Mouse (Mus musculus): ENCODE data around the gene Rreb1. TPM values are rescaled to one million over a fixed set of nuclear protein-coding genes. Genes with fewer than 3 reads are reported as not detected.

Gene Rreb1
- polyA plus RNA-seq, 1 experiment from 2014 or later: 4.8 TPM

DNA sequence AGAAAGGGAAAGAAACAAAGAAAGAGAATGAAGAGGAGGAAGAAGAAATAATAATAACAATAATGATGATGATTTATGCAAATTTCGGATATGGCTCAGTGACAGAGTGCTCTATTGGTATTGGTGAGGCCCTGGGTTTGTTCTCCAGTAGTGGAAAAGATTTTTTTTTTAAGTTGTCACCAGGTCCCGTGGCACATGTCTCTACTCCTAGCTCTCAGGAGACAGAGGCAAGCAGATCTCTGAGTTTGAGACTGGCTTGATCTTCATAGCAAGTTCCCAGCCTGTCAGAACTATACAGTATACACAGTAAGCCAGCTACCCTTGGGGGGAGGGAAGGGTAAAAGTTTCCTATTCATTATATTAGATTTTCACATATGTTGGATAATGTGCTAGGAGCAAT, 3.4 kb downstream of the Rreb1 start:
- no peak for DNase-seq
- Histone ChIP-seq H3K27ac (no peak overlapping the region), H3K9ac (no peak overlapping the region), H3K36me3 (no peaks in the 10 kb centered on the region), H3K9me3 (replicated peaks) (no peaks in the 10 kb centered on the region), H3K4me1 (replicated peaks) (peaks cover 38% of the 10 kb centered on the region), H3K27me3 (peaks cover 25% of the 10 kb centered on the region), H3K4me3 (replicated peaks) (no peak overlapping the region), H3K4me2 (no peak overlapping the region)
- ATAC-seq (ENCODE audit: low read depth): no peak
- WGBS (ENCODE audit: insufficient replicate concordance): 60% methylated on average over 2 of the region's 2 CpGs

DNA sequence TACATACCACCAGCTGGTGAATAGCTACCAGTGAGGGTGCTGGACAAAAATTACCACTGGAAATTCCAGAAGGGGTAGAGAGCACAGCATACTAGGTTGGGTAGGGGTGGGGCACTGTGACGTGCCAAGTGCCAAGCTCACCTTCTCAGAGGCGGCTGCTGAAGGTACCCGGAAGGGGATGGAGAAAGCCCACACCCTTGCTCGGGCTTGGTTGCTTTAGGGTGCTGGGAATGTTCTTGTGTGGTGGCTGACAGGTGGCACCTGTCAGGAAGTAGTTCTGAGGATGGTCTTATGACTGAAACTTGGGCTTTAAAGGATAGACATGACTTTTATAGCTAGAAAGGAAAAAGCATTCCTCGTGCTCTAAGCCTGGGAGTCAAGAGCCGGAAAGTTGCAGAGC, 3.9 kb downstream of the Rreb1 start:
- H3K4me3 ChIP-seq (replicated peaks): no peak overlapping the region
- no peak overlapping the region for H3K27ac ChIP-seq
- DNase-seq: no peak
- H3K4me2 ChIP-seq: no peak overlapping the region
- no peak for ATAC-seq (ENCODE audit: low read depth)
- no peaks in the 10 kb centered on the region for H3K36me3 ChIP-seq
- H3K4me1 ChIP-seq (replicated peaks): peaks cover 36% of the 10 kb centered on the region
- H3K9ac ChIP-seq: no peak overlapping the region
- peaks cover 25% of the 10 kb centered on the region for H3K27me3 ChIP-seq
- WGBS (ENCODE audit: insufficient replicate concordance): 75% methylated on average over 6 of the region's 6 CpGs
- no peaks in the 10 kb centered on the region for H3K9me3 ChIP-seq (replicated peaks)

GRCm38 (mm10) chr13:37783676-37784075, 5.5 kb downstream of the Rreb1 start:
- 72% methylated on average over 6 of the region's 6 CpGs for WGBS (ENCODE audit: insufficient replicate concordance)
- Histone ChIP-seq H3K36me3 (no peaks in the 10 kb centered on the region), H3K27ac (no peak overlapping the region), H3K9me3 (replicated peaks) (no peaks in the 10 kb centered on the region), H3K4me1 (replicated peaks) (peaks cover 21% of the 10 kb centered on the region), H3K27me3 (peaks cover 10% of the 10 kb centered on the region), H3K4me3 (replicated peaks) (no peak overlapping the region), H3K9ac (no peak overlapping the region), H3K4me2 (no peak overlapping the region)
- DNase-seq (no peak), ATAC-seq (ENCODE audit: low read depth) (no peak)

- no peaks in the 10 kb centered on the region for H3K9me3 ChIP-seq (replicated peaks)
- 41% methylated on average over 7 of the region's 7 CpGs for WGBS (ENCODE audit: insufficient replicate concordance)
- H3K4me3 ChIP-seq (replicated peaks): no peak overlapping the region
- H3K4me1 ChIP-seq (replicated peaks): peaks cover 15% of the 10 kb centered on the region
- no peak overlapping the region for H3K27ac ChIP-seq
- ATAC-seq (ENCODE audit: low read depth) (peak; percentile 31; the same call in 1 of the 2 replicates), DNase-seq (no peak)
- no peak overlapping the region for H3K9ac ChIP-seq
- peaks cover 5% of the 10 kb centered on the region for H3K27me3 ChIP-seq
- H3K36me3 ChIP-seq: no peaks in the 10 kb centered on the region
- H3K4me2 ChIP-seq: no peak overlapping the region
Measured at GRCm38 (mm10) chr13:37784226-37784625, 6.0 kb downstream of the Rreb1 start.

- Histone ChIP-seq H3K4me1 (replicated peaks) (no peaks in the 10 kb centered on the region; the same call in none of the 2 replicates), H3K36me3 (no peaks in the 10 kb centered on the region), H3K27me3 (no peaks in the 10 kb centered on the region), H3K9me3 (replicated peaks) (no peaks in the 10 kb centered on the region), H3K4me2 (no peak overlapping the region), H3K27ac (no peak overlapping the region), H3K4me3 (replicated peaks) (no peak overlapping the region), H3K9ac (no peak overlapping the region)
- ATAC-seq (ENCODE audit: low read depth): no peak
- DNase-seq: no peak
- 79% methylated on average over 11 of the region's 11 CpGs for WGBS (ENCODE audit: insufficient replicate concordance)
Measured at GRCm38 (mm10) chr13:37792739-37793336, 14.6 kb downstream of the Rreb1 start.

DNA sequence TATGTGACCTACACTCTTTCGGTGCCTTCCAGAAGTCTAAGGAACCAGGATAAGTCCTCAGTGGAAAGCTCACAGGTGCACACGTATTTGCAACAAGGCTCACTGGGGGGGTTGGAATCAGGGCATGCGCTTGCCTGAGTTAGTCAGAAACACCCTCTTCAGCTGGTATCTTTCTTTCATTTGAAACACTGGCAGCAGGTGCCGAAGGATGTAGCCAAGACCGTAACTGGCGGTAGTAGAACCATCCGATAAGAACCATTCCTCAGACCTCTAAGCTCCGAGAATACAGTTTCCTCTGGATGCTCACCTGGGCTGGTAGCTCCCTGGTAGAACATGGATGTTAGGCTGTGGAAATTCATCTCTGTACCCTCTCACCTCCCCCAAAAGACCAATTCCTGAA, 20.6 kb downstream of the Rreb1 start:
- no peak for DNase-seq
- no peak overlapping the region for H3K27ac ChIP-seq
- H3K4me3 ChIP-seq (replicated peaks): no peak overlapping the region
- no peak for ATAC-seq (ENCODE audit: low read depth)
- no peak overlapping the region for H3K4me2 ChIP-seq
- no peaks in the 10 kb centered on the region for H3K9me3 ChIP-seq (replicated peaks)
- H3K9ac ChIP-seq: no peak overlapping the region
- 89% methylated on average over 8 of the region's 8 CpGs for WGBS (ENCODE audit: insufficient replicate concordance)
- H3K4me1 ChIP-seq (replicated peaks): peaks cover 35% of the 10 kb centered on the region
- no peaks in the 10 kb centered on the region for H3K27me3 ChIP-seq
- H3K36me3 ChIP-seq: no peaks in the 10 kb centered on the region

GRCm38 (mm10) chr13:37799413-37799812, 21.2 kb downstream of the Rreb1 start:
- no peak for DNase-seq
- no peaks in the 10 kb centered on the region for H3K36me3 ChIP-seq
- H3K4me2 ChIP-seq: no peak overlapping the region
- H3K9ac ChIP-seq: no peak overlapping the region; the same call in 1 of the 2 replicates
- H3K27me3 ChIP-seq: no peaks in the 10 kb centered on the region
- peaks cover 36% of the 10 kb centered on the region for H3K4me1 ChIP-seq (replicated peaks)
- WGBS (ENCODE audit: insufficient replicate concordance): 72% methylated on average over 9 of the region's 9 CpGs
- no peak overlapping the region for H3K4me3 ChIP-seq (replicated peaks)
- no peak for ATAC-seq (ENCODE audit: low read depth)
- no peak overlapping the region for H3K27ac ChIP-seq
- no peaks in the 10 kb centered on the region for H3K9me3 ChIP-seq (replicated peaks)

DNA sequence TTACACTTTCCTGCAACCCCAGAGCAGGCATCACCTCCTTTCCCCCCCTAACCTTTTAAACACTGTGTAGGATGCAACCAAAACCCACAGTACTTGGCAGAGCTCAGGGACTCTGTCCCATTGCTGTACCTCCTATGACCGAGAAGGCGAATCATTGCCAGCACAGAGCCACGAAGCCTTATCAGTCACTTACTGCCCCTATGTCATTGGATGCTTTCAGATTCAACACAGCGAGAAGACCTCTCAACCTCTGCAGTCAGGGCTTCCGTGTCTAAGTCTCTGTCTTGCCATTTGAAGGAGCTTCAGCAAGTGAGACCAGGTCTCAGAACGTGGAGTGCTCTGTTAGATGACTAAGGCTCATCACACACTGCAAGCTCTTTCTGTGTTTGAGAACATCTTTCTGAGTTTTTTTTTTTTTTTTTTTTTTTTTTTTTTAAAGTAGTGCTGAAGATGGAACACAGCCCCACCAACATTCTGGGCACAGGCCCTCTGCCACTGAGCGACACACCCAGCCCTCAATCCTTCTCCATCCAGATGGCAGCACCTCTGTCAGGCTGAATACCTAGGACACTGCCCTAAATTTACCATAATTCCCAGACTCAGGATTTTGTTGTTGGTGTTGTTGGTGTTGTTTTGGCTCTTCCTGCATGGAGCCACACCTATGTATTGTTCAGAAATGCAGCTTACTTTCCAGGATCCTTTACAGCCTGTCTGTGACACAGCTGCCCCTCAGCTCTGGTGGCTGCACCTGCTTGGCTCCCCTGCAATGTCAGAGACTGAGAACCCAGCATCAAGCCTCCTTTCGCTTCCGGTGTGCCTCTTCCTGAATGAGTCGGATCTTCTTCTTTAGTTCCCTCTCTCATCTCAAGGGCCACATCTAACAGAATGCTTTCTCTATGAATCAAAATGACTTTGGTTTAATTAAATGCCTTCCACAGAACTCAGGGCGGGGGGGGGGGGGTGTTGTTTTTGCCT, 23.2 kb downstream of the Rreb1 start:
- Histone ChIP-seq H3K4me1 (replicated peaks) (peaks cover 36% of the 10 kb centered on the region), H3K27me3 (no peaks in the 10 kb centered on the region), H3K4me2 (peak overlapping the region; percentile 57), H3K9ac (peak overlapping the region; percentile 56), H3K9me3 (replicated peaks) (no peaks in the 10 kb centered on the region), H3K36me3 (no peaks in the 10 kb centered on the region), H3K4me3 (replicated peaks) (peak overlapping the region; percentile 27), H3K27ac (0 out of 2 replicates have a peak overlapping the region, but pooled peaks have one; percentile 4)
- peak; percentile 67 for ATAC-seq (ENCODE audit: low read depth)
- DNase-seq: no peak
- 20% methylated on average over 11 of the region's 11 CpGs for WGBS (ENCODE audit: insufficient replicate concordance)

GRCm38 (mm10) chr13:37802246-37803003, 24.2 kb downstream of the Rreb1 start:
- H3K4me2 ChIP-seq: peak overlapping the region; percentile 57
- H3K36me3 ChIP-seq: no peaks in the 10 kb centered on the region
- peak overlapping the region; percentile 15; the same call in 1 of the 2 replicates for H3K9ac ChIP-seq
- H3K4me3 ChIP-seq (replicated peaks): peak overlapping the region; percentile 27; the same call in 1 of the 2 replicates
- H3K27ac ChIP-seq: no peak overlapping the region
- WGBS (ENCODE audit: insufficient replicate concordance): 28% methylated on average over 6 of the region's 6 CpGs
- no peaks in the 10 kb centered on the region for H3K27me3 ChIP-seq
- H3K9me3 ChIP-seq (replicated peaks): no peaks in the 10 kb centered on the region
- no peak for DNase-seq
- H3K4me1 ChIP-seq (replicated peaks): peaks cover 36% of the 10 kb centered on the region
- peak; percentile 42; the same call in 1 of the 2 replicates for ATAC-seq (ENCODE audit: low read depth)

GRCm38 (mm10) chr13:37803244-37803643, 25.0 kb downstream of the Rreb1 start:
- H3K4me3 ChIP-seq (replicated peaks): no peak overlapping the region
- peaks cover 36% of the 10 kb centered on the region for H3K4me1 ChIP-seq (replicated peaks)
- H3K36me3 ChIP-seq: no peaks in the 10 kb centered on the region
- no peaks in the 10 kb centered on the region for H3K9me3 ChIP-seq (replicated peaks)
- no peak overlapping the region for H3K27ac ChIP-seq
- H3K9ac ChIP-seq: no peak overlapping the region
- H3K27me3 ChIP-seq: no peaks in the 10 kb centered on the region
- no peak for ATAC-seq (ENCODE audit: low read depth)
- H3K4me2 ChIP-seq: no peak overlapping the region
- no peak for DNase-seq
- 26% methylated on average over 5 of the region's 5 CpGs for WGBS (ENCODE audit: insufficient replicate concordance)

DNA sequence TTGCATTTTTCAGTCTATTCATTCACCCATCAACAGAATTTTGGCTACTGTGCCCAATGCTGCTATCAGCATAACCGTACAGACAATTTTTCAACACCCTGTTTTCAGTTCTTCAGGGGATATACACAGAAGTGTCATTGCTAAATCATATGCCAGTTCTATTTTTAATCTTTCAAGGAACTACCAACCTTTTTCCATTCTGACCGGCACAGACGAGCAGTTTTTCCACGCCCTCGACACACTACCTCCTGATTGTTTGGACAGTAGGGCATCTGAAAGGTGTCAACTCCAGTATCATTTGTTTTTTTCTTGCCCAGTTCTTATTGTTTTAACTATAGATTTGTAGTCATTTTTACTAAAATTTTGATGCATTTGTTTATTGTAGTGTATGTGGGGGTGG, 25.8 kb downstream of the Rreb1 start:
- no peaks in the 10 kb centered on the region for H3K9me3 ChIP-seq (replicated peaks)
- no peak overlapping the region for H3K4me2 ChIP-seq
- ATAC-seq (ENCODE audit: low read depth): no peak
- no peaks in the 10 kb centered on the region for H3K36me3 ChIP-seq
- no peaks in the 10 kb centered on the region for H3K27me3 ChIP-seq
- no peak overlapping the region for H3K9ac ChIP-seq
- H3K4me1 ChIP-seq (replicated peaks): peaks cover 36% of the 10 kb centered on the region
- H3K4me3 ChIP-seq (replicated peaks): no peak overlapping the region
- no peak for DNase-seq
- 76% methylated on average over 5 of the region's 5 CpGs for WGBS (ENCODE audit: insufficient replicate concordance)
- H3K27ac ChIP-seq: no peak overlapping the region
